Mouse (Mus musculus) liver, adult 2 months (tissue): Measurements from ENCODE around the gene Mrpl58.

Experiments
- CTCF ChIP-seq: fragments of 200-500 bp; IDR thresholded peaks from 2 replicates; pipeline ENCODE4 v1.5.1; 2011; ENCODE audit warnings: low read depth, low read length, control low read depth
- POLR2A ChIP-seq: fragments of 200-500 bp; IDR thresholded peaks from 2 replicates; pipeline ENCODE4 v1.6.1; 2011; ENCODE audit warnings: low read length, control low read depth; ENCODE audit not compliant: insufficient read depth; ENCODE audit errors: extremely low read depth

- TF ChIP-seq CTCF = no peak
- no peak for TF ChIP-seq POLR2A
Observed at GRCm38 (mm10) chr11:115373805-115374694, 29.5 kb upstream of the Mrpl58 start.
